In the genomic region with DNA sequence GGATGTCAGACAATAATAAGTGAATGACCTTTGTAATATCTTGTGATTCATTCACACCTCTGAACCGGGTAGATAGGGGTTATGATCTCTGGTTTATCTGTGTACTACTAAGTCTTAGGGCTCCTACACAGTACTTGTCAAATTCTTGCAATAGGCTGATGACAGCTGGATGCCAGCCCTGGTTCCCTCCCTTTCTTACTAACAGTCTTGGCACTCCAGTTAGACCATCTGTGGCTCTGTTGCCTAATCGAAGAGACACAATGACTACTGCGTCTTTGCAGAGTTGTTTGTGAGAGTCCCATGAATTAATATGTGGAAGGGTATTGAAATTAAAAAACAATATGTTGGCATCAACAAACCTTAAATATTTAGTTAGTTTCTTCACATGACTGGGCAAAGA, we compare ENCODE assay signal across 15 mouse cellular contexts. TPM values are rescaled to one million over a fixed set of nuclear protein-coding genes. Genes with fewer than 3 reads are reported as not detected.
DNase-seq lines count a peak whose midpoint lies in the region; ATAC-seq lines count a peak whose summit lies in the region.
"Had no signal": no experiment of that assay in that cellular context is flagged by ENCODE, and none has a peak within 500 bp of the region (broad histone marks: within the 10 kb centered on the region; RNA-seq: fewer than 3 reads in every experiment).

No protein-coding gene starts in this region.

- no peak overlapping the region for H3K9ac ChIP-seq in heart, embryonic 12.5 days
- H3K9ac ChIP-seq in midbrain, embryonic 11.5 days (ENCODE audit: low read length) = no peak overlapping the region
- no peak overlapping the region for H3K9ac ChIP-seq in liver, embryonic 12.5 days
- H3K9ac ChIP-seq: embryonic facial prominence, embryonic 12.5 days; midbrain, embryonic 12.5 days; neural tube, embryonic 15.5 days had no signal

- no peak overlapping the region for H3K4me2 ChIP-seq in heart, embryonic 12.5 days
- H3K4me2 ChIP-seq in midbrain, embryonic 11.5 days = no peak overlapping the region
- H3K4me2 ChIP-seq in liver, embryonic 12.5 days = no peak overlapping the region
- H3K4me2 ChIP-seq: embryonic facial prominence, embryonic 12.5 days; heart, embryonic 11.5 days; midbrain, embryonic 12.5 days; neural tube, embryonic 15.5 days had no signal

- no peak overlapping the region for H3K27ac ChIP-seq in heart, embryonic 12.5 days (ENCODE audit: poor library complexity, severe bottlenecking)
- no peak overlapping the region for H3K27ac ChIP-seq in midbrain, embryonic 11.5 days (ENCODE audit: low read depth, low read length)
- H3K27ac ChIP-seq in liver, embryonic 12.5 days = no peak overlapping the region
- H3K27ac ChIP-seq: embryonic facial prominence, embryonic 12.5 days; hindbrain, embryonic 10.5 days; midbrain, embryonic 12.5 days; neural tube, embryonic 15.5 days had no signal

- 54% methylated on average over 3 of the region's 3 CpGs for WGBS in heart, embryonic 12.5 days
- 91% methylated on average over 3 of the region's 3 CpGs for WGBS in midbrain, embryonic 11.5 days
- WGBS in liver, embryonic 12.5 days (ENCODE audit: insufficient replicate concordance) = 65% methylated on average over 3 of the region's 3 CpGs

- H3K27me3 ChIP-seq in heart, embryonic 12.5 days (replicated peaks) = no peaks in the 10 kb centered on the region
- H3K27me3 ChIP-seq in midbrain, embryonic 11.5 days (ENCODE audit: control insufficient read depth, insufficient read depth, low read length) = no peaks in the 10 kb centered on the region
- H3K27me3 ChIP-seq in liver, embryonic 12.5 days (replicated peaks) = no peaks in the 10 kb centered on the region
- H3K27me3 ChIP-seq: embryonic facial prominence, embryonic 12.5 days; midbrain, embryonic 12.5 days; neural tube, embryonic 15.5 days had no signal

- peaks cover 2% of the 10 kb centered on the region for H3K4me1 ChIP-seq in heart, embryonic 12.5 days (replicated peaks)
- no peaks in the 10 kb centered on the region for H3K4me1 ChIP-seq in midbrain, embryonic 11.5 days (ENCODE audit: control insufficient read depth, insufficient read depth, low read length)
- H3K4me1 ChIP-seq in liver, embryonic 12.5 days = no peaks in the 10 kb centered on the region
- H3K4me1 ChIP-seq: embryonic facial prominence, embryonic 12.5 days; midbrain, embryonic 12.5 days; neural tube, embryonic 15.5 days had no signal

- no peak for ATAC-seq in heart, embryonic 12.5 days (ENCODE audit: insufficient number of reproducible peaks, low FRiP score)
- no peak for ATAC-seq in midbrain, embryonic 11.5 days (ENCODE audit: low FRiP score)
- no peak for ATAC-seq in liver, embryonic 12.5 days
- ATAC-seq: CD4-positive, CD25-positive, alpha-beta regulatory T cell, adult 4 months; intestine, postnatal 0 days had no signal

- H3K9me3 ChIP-seq in heart, embryonic 12.5 days (replicated peaks) = no peaks in the 10 kb centered on the region
- H3K9me3 ChIP-seq in midbrain, embryonic 11.5 days (ENCODE audit: control insufficient read depth, low read length) = no peaks in the 10 kb centered on the region
- no peaks in the 10 kb centered on the region for H3K9me3 ChIP-seq in liver, embryonic 12.5 days (replicated peaks)
- H3K9me3 ChIP-seq: embryonic facial prominence, embryonic 12.5 days; hindbrain, embryonic 10.5 days; midbrain, embryonic 12.5 days; neural tube, embryonic 15.5 days had no signal

- H3K4me3 ChIP-seq in heart, embryonic 12.5 days = no peak overlapping the region
- H3K4me3 ChIP-seq in midbrain, embryonic 11.5 days (ENCODE audit: low read depth, low read length) = no peak overlapping the region
- H3K4me3 ChIP-seq in liver, embryonic 12.5 days = no peak overlapping the region
- H3K4me3 ChIP-seq: embryonic facial prominence, embryonic 12.5 days; hindbrain, embryonic 10.5 days; midbrain, embryonic 12.5 days; neural tube, embryonic 15.5 days had no signal

- no peaks in the 10 kb centered on the region for H3K36me3 ChIP-seq in heart, embryonic 12.5 days
- H3K36me3 ChIP-seq in midbrain, embryonic 11.5 days (ENCODE audit: control insufficient read depth, insufficient read depth, low read length) = no peaks in the 10 kb centered on the region
- H3K36me3 ChIP-seq in liver, embryonic 12.5 days = no peaks in the 10 kb centered on the region
- H3K36me3 ChIP-seq: embryonic facial prominence, embryonic 12.5 days; hindbrain, embryonic 10.5 days; midbrain, embryonic 12.5 days; neural tube, embryonic 15.5 days had no signal

- peak; percentile 91 for DNase-seq in heart, adult 11 months
- DNase-seq in brain, adult 2 months (ENCODE audit: low read depth, low spot score) = peak; percentile 65
- DNase-seq in gonadal fat pad, adult 2 months (ENCODE audit: low read depth) = peak; percentile 66
- peak; percentile 20 for DNase-seq in lung, postnatal 25 days (ENCODE audit: low spot score)
- DNase-seq in midbrain, embryonic 11.5 days (ENCODE audit: low spot score, missing footprints) = no peak
- DNase-seq: kidney, postnatal 4 days had no signal

RNA-seq across cellular contexts. Expression of gene Trib2, which starts 48.2 kb away (rescaled TPM):
- 66.6 and 67.4 TPM in 2 replicates for polyA plus RNA-seq in heart, embryonic 12.5 days (2016; fragmentation: Nextera tagmentation; extraction: Ambion mirVana)
- polyA plus RNA-seq in gonadal fat pad, adult 2 months (2012; rRNA removed) = 12.5 and 12.6 TPM in 2 replicates
- 63.7 and 70.8 TPM in 2 replicates for polyA plus RNA-seq in midbrain, embryonic 11.5 days (2014; fragmentation: Nextera tagmentation; extraction: Ambion mirVana)
- polyA plus RNA-seq in liver, embryonic 12.5 days (2016; fragmentation: Nextera tagmentation; extraction: Ambion mirVana) = 5.0 and 5.2 TPM in 2 replicates
